14 mouse cellular contexts compared by ENCODE assay signal in genomic region chr3:121242941-121243340, GRCm38 (mm10). TPM values are rescaled to one million over a fixed set of nuclear protein-coding genes. Genes with fewer than 3 reads are reported as not detected.
DNase-seq lines count a peak whose midpoint lies in the region; ATAC-seq and TF ChIP-seq lines count a peak whose summit lies in the region.
"Had no signal": no experiment of that assay in that cellular context is flagged by ENCODE, and none has a peak within 500 bp of the region (broad histone marks: within the 10 kb centered on the region; RNA-seq: fewer than 3 reads in every experiment).

No protein-coding gene starts in this region.

- H3K4me2 ChIP-seq in embryonic facial prominence, embryonic 11.5 days (ENCODE audit: low read depth, low read length), result no peak overlapping the region
- no peak overlapping the region for H3K4me2 ChIP-seq in liver, embryonic 14.5 days (ENCODE audit: low read depth)
- H3K4me2 ChIP-seq: forebrain, embryonic 15.5 days; hindbrain, embryonic 15.5 days had no signal

- no peak overlapping the region for H3K4me3 ChIP-seq in thymus, adult 2 months (ENCODE audit: control insufficient read depth, insufficient read depth, low read length)
- no peak overlapping the region for H3K4me3 ChIP-seq in embryonic facial prominence, embryonic 11.5 days (ENCODE audit: low read depth, low read length)
- H3K4me3 ChIP-seq in liver, embryonic 14.5 days (ENCODE audit: insufficient read depth in 1 of 2, low read depth in 2 of 2, low read length in 2 of 2), result no peak overlapping the region
- H3K4me3 ChIP-seq: forebrain, embryonic 15.5 days; heart, adult 2 months; hindbrain, embryonic 15.5 days; midbrain, embryonic 10.5 days had no signal

- DNase-seq in thymus, adult 2 months, result peak; percentile 25
- DNase-seq in thymus, adult 18-20 months, result no peak
- DNase-seq in embryonic facial prominence, embryonic 11.5 days (ENCODE audit: low spot score), result peak; percentile 34
- DNase-seq in liver, embryonic 14.5 days (ENCODE audit: low read depth in 3 of 3, low spot score in 3 of 3), result no peak
- no peak for DNase-seq in left cerebral cortex, postnatal 4 days
- DNase-seq in gastrocnemius, postnatal 25 days, result no peak
- DNase-seq in right cerebral cortex, adult 18-20 months, result no peak
- DNase-seq: adrenal gland, postnatal 36 days; cerebellum, postnatal 25 days; heart, adult 2 months had no signal

- TF ChIP-seq EP300 in liver, embryonic 14.5 days (IDR thresholded peaks at IDR 0.05; ENCODE audit: low read depth), result no peak

- no peak for TF ChIP-seq POLR2A in thymus, adult 2 months (IDR thresholded peaks at IDR 0.05; ENCODE audit: control insufficient read depth, extremely low read depth, insufficient read depth, low read length, poor library complexity)

- peaks cover 2% of the 10 kb centered on the region; the same call in 1 of the 2 replicates for H3K4me1 ChIP-seq in thymus, adult 2 months (replicated peaks; ENCODE audit: control insufficient read depth, insufficient read depth, low read length)
- no peaks in the 10 kb centered on the region; the same call in 1 of the 2 replicates for H3K4me1 ChIP-seq in embryonic facial prominence, embryonic 11.5 days (ENCODE audit: control insufficient read depth, insufficient read depth, low read length)
- H3K4me1 ChIP-seq in liver, embryonic 14.5 days (replicated peaks; ENCODE audit: control insufficient read depth in 2 of 2, insufficient read depth in 2 of 2, low read length in 1 of 2), result peaks cover 6 to 12% of the 10 kb centered on the region in 2 experiments; a peak in 3 of 4 replicates

- no peaks in the 10 kb centered on the region for H3K36me3 ChIP-seq in thymus, adult 2 months (ENCODE audit: control insufficient read depth, insufficient read depth, low read length)
- no peaks in the 10 kb centered on the region for H3K36me3 ChIP-seq in embryonic facial prominence, embryonic 11.5 days (replicated peaks; ENCODE audit: control insufficient read depth, insufficient read depth, low read depth, low read length)
- H3K36me3 ChIP-seq in liver, embryonic 14.5 days (replicated peaks; ENCODE audit: control insufficient read depth, insufficient read depth, low read depth), result peaks cover 4% of the 10 kb centered on the region
- H3K36me3 ChIP-seq: forebrain, embryonic 15.5 days; hindbrain, embryonic 15.5 days; midbrain, embryonic 10.5 days had no signal

- H3K27me3 ChIP-seq in thymus, adult 2 months (ENCODE audit: control insufficient read depth, insufficient read depth, low read length), result no peaks in the 10 kb centered on the region
- H3K27me3 ChIP-seq in embryonic facial prominence, embryonic 11.5 days (ENCODE audit: control insufficient read depth, insufficient read depth, low read length), result no peaks in the 10 kb centered on the region
- H3K27me3 ChIP-seq in liver, embryonic 14.5 days (ENCODE audit: control insufficient read depth, insufficient read depth, low read length), result no peaks in the 10 kb centered on the region
- H3K27me3 ChIP-seq: forebrain, embryonic 15.5 days; hindbrain, embryonic 15.5 days; Patski had no signal

- no peak overlapping the region for H3K9ac ChIP-seq in embryonic facial prominence, embryonic 11.5 days (replicated peaks; ENCODE audit: low read length)
- H3K9ac ChIP-seq in liver, embryonic 14.5 days (replicated peaks), result no peak overlapping the region
- H3K9ac ChIP-seq: forebrain, embryonic 15.5 days; hindbrain, embryonic 15.5 days had no signal

- WGBS in thymus, adult 2 months, result 8% methylated on average over 4 of the region's 4 CpGs
- WGBS in embryonic facial prominence, embryonic 11.5 days, result 72% methylated on average over 4 of the region's 4 CpGs
- WGBS in liver, embryonic 14.5 days (ENCODE audit: insufficient replicate concordance), result 13% methylated on average over 4 of the region's 4 CpGs

- intact Hi-C loops in left cerebral cortex, postnatal 4 days (cut with DNase I), result no loop called here

- H3K9me3 ChIP-seq in embryonic facial prominence, embryonic 11.5 days (replicated peaks; ENCODE audit: control insufficient read depth, low read length), result no peaks in the 10 kb centered on the region
- H3K9me3 ChIP-seq in liver, embryonic 14.5 days (ENCODE audit: control insufficient read depth, low read length), result no peaks in the 10 kb centered on the region
- H3K9me3 ChIP-seq: forebrain, embryonic 15.5 days; hindbrain, embryonic 15.5 days; midbrain, embryonic 10.5 days had no signal

- no peak overlapping the region for H3K27ac ChIP-seq in thymus, adult 2 months (ENCODE audit: control insufficient read depth, insufficient read depth, low read length)
- H3K27ac ChIP-seq in embryonic facial prominence, embryonic 11.5 days (replicated peaks; ENCODE audit: low read depth, low read length), result no peak overlapping the region
- no peak overlapping the region for H3K27ac ChIP-seq in liver, embryonic 14.5 days
- H3K27ac ChIP-seq: forebrain, embryonic 15.5 days; heart, adult 2 months; hindbrain, embryonic 15.5 days; midbrain, embryonic 10.5 days had no signal

- no peak for ATAC-seq in embryonic facial prominence, embryonic 11.5 days (replicated peaks; ENCODE audit: insufficient number of reproducible peaks, low FRiP score, low TSS enrichment, low read depth)
- peak; percentile 34; the same call in 1 of the 2 replicates for ATAC-seq in liver, embryonic 14.5 days (ENCODE audit: insufficient read depth)
- ATAC-seq: forebrain, embryonic 15.5 days; Patski had no signal

- no peak for TF ChIP-seq CTCF in thymus, adult 2 months (IDR thresholded peaks at IDR 0.05; ENCODE audit: borderline replicate concordance, control insufficient read depth, extremely low read depth, insufficient read depth, low read length, poor library complexity)
- no peak for TF ChIP-seq CTCF in liver, embryonic 14.5 days (IDR thresholded peaks at IDR 0.05; ENCODE audit: low read depth)

RNA-seq across cellular contexts. Expression of gene Tmem56, which starts 40.0 kb away (rescaled TPM):
- 0.18 and 0.20 TPM in 2 replicates for polyA plus RNA-seq in thymus, adult 2 months (2012; rRNA removed)
- 0.90 and 1.6 TPM in 2 replicates for polyA plus RNA-seq in embryonic facial prominence, embryonic 11.5 days (2014; fragmentation: Nextera tagmentation; extraction: Ambion mirVana)
- polyA plus RNA-seq in liver, embryonic 14.5 days (2012; rRNA removed), result 11.8 and 13.5 TPM in 2 replicates
- 25.3 and 25.9 TPM in 2 replicates for polyA plus RNA-seq in liver, embryonic 14.5 days (2014; fragmentation: Nextera tagmentation; extraction: Ambion mirVana)
- 10 to 100 TPM; 17.2 to 19.2 TPM for total RNA-seq in left cerebral cortex, postnatal 4 days (2021)
- 10 to 100 TPM; 19.3 to 25.8 TPM for total RNA-seq in gastrocnemius, postnatal 25 days (2021)

RNA-seq across cellular contexts. Expression of gene Alg14, which starts 48.6 kb away (rescaled TPM):
- 11.8 and 14.5 TPM in 2 replicates for polyA plus RNA-seq in thymus, adult 2 months (2012; rRNA removed)
- polyA plus RNA-seq in embryonic facial prominence, embryonic 11.5 days (2014; fragmentation: Nextera tagmentation; extraction: Ambion mirVana), result 35.4 and 35.6 TPM in 2 replicates
- 6.5 and 10.4 TPM in 2 replicates for polyA plus RNA-seq in liver, embryonic 14.5 days (2012; rRNA removed)
- 16.2 and 18.8 TPM in 2 replicates for polyA plus RNA-seq in liver, embryonic 14.5 days (2014; fragmentation: Nextera tagmentation; extraction: Ambion mirVana)
- 10 to 100 TPM; 17.9 to 22.0 TPM for total RNA-seq in left cerebral cortex, postnatal 4 days (2021)
- total RNA-seq in gastrocnemius, postnatal 25 days (2021), result 1 to 10 TPM; 9.2 to 9.3 TPM

Comparison
In these comparisons a context has a peak if more than half of its experiments do, and no peak if none do; other contexts are left out.
1. DNase-seq: peak in thymus, adult 2 months (single experiment) and embryonic facial prominence, embryonic 11.5 days (single experiment); none in thymus, adult 18-20 months (0 of 2), liver, embryonic 14.5 days (0 of 3), left cerebral cortex, postnatal 4 days (single experiment), gastrocnemius, postnatal 25 days (single experiment) and right cerebral cortex, adult 18-20 months (single experiment).